Mouse (Mus musculus): ENCODE results near the gene Cd207. TPM values are rescaled to one million over a fixed set of nuclear protein-coding genes. Genes with fewer than 3 reads are reported as not detected.

Cd207 gene
- polyA plus RNA-seq, 1 experiment = 6.0 TPM

GRCm38 (mm10) chr6:83704701-83705100 is 27.0 kb upstream of the Cd207 start:
- 27% methylated on average over 5 of the region's 5 CpGs for WGBS
- H3K27me3 ChIP-seq (ENCODE audit: control insufficient read depth, insufficient read depth, low read length) = peaks cover 48% of the 10 kb centered on the region
- H3K4me1 ChIP-seq (replicated peaks; ENCODE audit: control insufficient read depth, insufficient read depth, low read length) = no peaks in the 10 kb centered on the region
- H3K27ac ChIP-seq (ENCODE audit: control insufficient read depth, insufficient read depth, low read length) = no peak overlapping the region
- no peaks in the 10 kb centered on the region for H3K36me3 ChIP-seq (ENCODE audit: control insufficient read depth, insufficient read depth, low read length)
- H3K4me3 ChIP-seq (ENCODE audit: control insufficient read depth, insufficient read depth, low read length) = no peak overlapping the region
- no peak for TF ChIP-seq CTCF (IDR thresholded peaks at IDR 0.05; ENCODE audit: borderline replicate concordance, control insufficient read depth, extremely low read depth, insufficient read depth, low read length, poor library complexity)
- no peak for TF ChIP-seq POLR2A (IDR thresholded peaks at IDR 0.05; ENCODE audit: control insufficient read depth, extremely low read depth, insufficient read depth, low read length, poor library complexity)
- no peak for DNase-seq

- TF ChIP-seq CTCF (IDR thresholded peaks at IDR 0.05; ENCODE audit: borderline replicate concordance, control insufficient read depth, extremely low read depth, insufficient read depth, low read length, poor library complexity) (no peak), POLR2A (IDR thresholded peaks at IDR 0.05; ENCODE audit: control insufficient read depth, extremely low read depth, insufficient read depth, low read length, poor library complexity) (no peak)
- H3K36me3 ChIP-seq (ENCODE audit: control insufficient read depth, insufficient read depth, low read length) = no peaks in the 10 kb centered on the region
- WGBS = 31% methylated on average over 1 of the region's 1 CpGs
- no peak overlapping the region for H3K27ac ChIP-seq (ENCODE audit: control insufficient read depth, insufficient read depth, low read length)
- H3K27me3 ChIP-seq (ENCODE audit: control insufficient read depth, insufficient read depth, low read length) = peaks cover 48% of the 10 kb centered on the region
- DNase-seq = no peak
- H3K4me3 ChIP-seq (ENCODE audit: control insufficient read depth, insufficient read depth, low read length) = no peak overlapping the region
- no peaks in the 10 kb centered on the region for H3K4me1 ChIP-seq (replicated peaks; ENCODE audit: control insufficient read depth, insufficient read depth, low read length)
These were observed 26.6 kb upstream of the Cd207 start for GRCm38 (mm10) chr6:83704294-83704693.

- peaks cover 44% of the 10 kb centered on the region for H3K27me3 ChIP-seq (ENCODE audit: control insufficient read depth, insufficient read depth, low read length)
- H3K4me1 ChIP-seq (replicated peaks; ENCODE audit: control insufficient read depth, insufficient read depth, low read length) = no peaks in the 10 kb centered on the region
- TF ChIP-seq CTCF (IDR thresholded peaks at IDR 0.05; ENCODE audit: borderline replicate concordance, control insufficient read depth, extremely low read depth, insufficient read depth, low read length, poor library complexity) (no peak), POLR2A (IDR thresholded peaks at IDR 0.05; ENCODE audit: control insufficient read depth, extremely low read depth, insufficient read depth, low read length, poor library complexity) (no peak)
- no peaks in the 10 kb centered on the region for H3K36me3 ChIP-seq (ENCODE audit: control insufficient read depth, insufficient read depth, low read length)
- no peak overlapping the region for H3K27ac ChIP-seq (ENCODE audit: control insufficient read depth, insufficient read depth, low read length)
- 5% methylated on average over 10 of the region's 10 CpGs for WGBS
- no peak for DNase-seq
- H3K4me3 ChIP-seq (ENCODE audit: control insufficient read depth, insufficient read depth, low read length) = no peak overlapping the region
These were observed 26.0 kb upstream of the Cd207 start for GRCm38 (mm10) chr6:83703722-83704078.

GRCm38 (mm10) chr6:83703000-83703721 is 25.5 kb upstream of the Cd207 start:
- WGBS = 4% methylated on average over 27 of the region's 27 CpGs
- DNase-seq = no peak
- TF ChIP-seq POLR2A (IDR thresholded peaks at IDR 0.05; ENCODE audit: control insufficient read depth, extremely low read depth, insufficient read depth, low read length, poor library complexity) (no peak), CTCF (IDR thresholded peaks at IDR 0.05; ENCODE audit: borderline replicate concordance, control insufficient read depth, extremely low read depth, insufficient read depth, low read length, poor library complexity) (no peak)
- Histone ChIP-seq H3K27me3 (ENCODE audit: control insufficient read depth, insufficient read depth, low read length) (peaks cover 45% of the 10 kb centered on the region), H3K36me3 (ENCODE audit: control insufficient read depth, insufficient read depth, low read length) (no peaks in the 10 kb centered on the region), H3K27ac (ENCODE audit: control insufficient read depth, insufficient read depth, low read length) (no peak overlapping the region), H3K4me3 (ENCODE audit: control insufficient read depth, insufficient read depth, low read length) (no peak overlapping the region), H3K4me1 (replicated peaks; ENCODE audit: control insufficient read depth, insufficient read depth, low read length) (no peaks in the 10 kb centered on the region)

GRCm38 (mm10) chr6:83702146-83702999 is 24.7 kb upstream of the Cd207 start:
- H3K4me3 ChIP-seq (ENCODE audit: control insufficient read depth, insufficient read depth, low read length) = no peak overlapping the region
- DNase-seq = no peak
- no peaks in the 10 kb centered on the region for H3K4me1 ChIP-seq (replicated peaks; ENCODE audit: control insufficient read depth, insufficient read depth, low read length)
- H3K36me3 ChIP-seq (ENCODE audit: control insufficient read depth, insufficient read depth, low read length) = no peaks in the 10 kb centered on the region
- TF ChIP-seq POLR2A (IDR thresholded peaks at IDR 0.05; ENCODE audit: control insufficient read depth, extremely low read depth, insufficient read depth, low read length, poor library complexity) (no peak), CTCF (IDR thresholded peaks at IDR 0.05; ENCODE audit: borderline replicate concordance, control insufficient read depth, extremely low read depth, insufficient read depth, low read length, poor library complexity) (no peak)
- no peak overlapping the region for H3K27ac ChIP-seq (ENCODE audit: control insufficient read depth, insufficient read depth, low read length)
- H3K27me3 ChIP-seq (ENCODE audit: control insufficient read depth, insufficient read depth, low read length) = peaks cover 49% of the 10 kb centered on the region
- 6% methylated on average over 53 of the region's 53 CpGs for WGBS

GRCm38 (mm10) chr6:83701001-83701400 is 23.3 kb upstream of the Cd207 start:
- Histone ChIP-seq H3K27ac (ENCODE audit: control insufficient read depth, insufficient read depth, low read length) (no peak overlapping the region), H3K36me3 (ENCODE audit: control insufficient read depth, insufficient read depth, low read length) (no peaks in the 10 kb centered on the region), H3K4me1 (replicated peaks; ENCODE audit: control insufficient read depth, insufficient read depth, low read length) (no peaks in the 10 kb centered on the region), H3K4me3 (ENCODE audit: control insufficient read depth, insufficient read depth, low read length) (no peak overlapping the region), H3K27me3 (ENCODE audit: control insufficient read depth, insufficient read depth, low read length) (peaks cover 44% of the 10 kb centered on the region)
- TF ChIP-seq CTCF (IDR thresholded peaks at IDR 0.05; ENCODE audit: borderline replicate concordance, control insufficient read depth, extremely low read depth, insufficient read depth, low read length, poor library complexity) (no peak), POLR2A (IDR thresholded peaks at IDR 0.05; ENCODE audit: control insufficient read depth, extremely low read depth, insufficient read depth, low read length, poor library complexity) (no peak)
- no peak for DNase-seq
- WGBS = 6% methylated on average over 11 of the region's 11 CpGs

Measured in thymus, adult 2 months (tissue).